Mouse (Mus musculus) thymus, adult 18-20 months (tissue): ENCODE measurements around the gene Kcnip4.
A peak's percentile ranks its signal among the peaks of the same experiment; 100 is the strongest.

Experiments
- DNase-seq, 2 experiments: peaks; one replicate each; pipeline ENCODE4 v3.0.0; 2022; ENCODE audit warnings: mixed read lengths in 2 of 2

The Kcnip4 gene

DNA sequence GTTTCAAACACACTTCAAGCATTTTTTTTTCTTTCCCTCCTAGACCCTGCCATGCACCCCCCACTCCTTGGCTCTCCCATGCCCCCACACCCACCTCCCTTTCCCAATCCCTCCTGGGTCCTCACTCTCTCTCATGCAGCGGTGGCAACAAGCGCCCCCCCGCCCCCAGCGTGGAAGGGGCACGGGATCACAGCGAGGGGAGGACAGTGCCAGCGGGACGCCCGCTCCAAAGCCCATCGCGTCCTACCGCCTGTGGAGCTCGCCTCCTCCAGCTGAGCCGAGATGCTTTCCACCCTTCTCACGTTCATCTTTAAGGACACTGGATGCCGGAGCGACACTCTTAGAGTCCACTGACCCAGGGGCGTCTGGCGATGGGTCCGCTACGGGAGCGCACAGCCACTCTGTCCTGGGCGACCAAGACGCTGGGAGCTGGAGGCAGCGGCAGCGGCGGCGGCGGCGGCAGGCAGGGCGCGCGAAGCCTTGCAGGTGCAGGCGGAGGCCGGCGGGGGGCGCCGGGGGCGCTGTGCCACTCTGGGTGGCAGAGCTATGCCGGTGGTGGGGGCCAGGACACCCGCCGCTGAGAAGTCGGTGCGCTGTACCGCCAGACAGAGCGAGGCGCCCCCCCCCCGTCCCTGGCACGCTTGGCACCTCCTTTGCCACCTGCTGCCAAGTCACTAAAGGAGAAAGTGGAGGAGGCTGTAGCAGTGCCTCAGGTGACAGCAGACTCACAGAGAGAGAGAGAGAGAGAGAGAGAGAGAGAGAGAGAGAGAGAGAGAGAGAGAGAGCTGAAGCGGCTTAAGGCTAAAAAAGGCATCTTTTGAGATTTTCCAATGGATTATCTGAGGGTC, at the start of gene Kcnip4:
Gene Kcnip4 (minus strand): TSS at position 514 of the 848 bp plus-strand sequence.
- peak in 1 of 2 experiments; percentile 2 for DNase-seq

DNA sequence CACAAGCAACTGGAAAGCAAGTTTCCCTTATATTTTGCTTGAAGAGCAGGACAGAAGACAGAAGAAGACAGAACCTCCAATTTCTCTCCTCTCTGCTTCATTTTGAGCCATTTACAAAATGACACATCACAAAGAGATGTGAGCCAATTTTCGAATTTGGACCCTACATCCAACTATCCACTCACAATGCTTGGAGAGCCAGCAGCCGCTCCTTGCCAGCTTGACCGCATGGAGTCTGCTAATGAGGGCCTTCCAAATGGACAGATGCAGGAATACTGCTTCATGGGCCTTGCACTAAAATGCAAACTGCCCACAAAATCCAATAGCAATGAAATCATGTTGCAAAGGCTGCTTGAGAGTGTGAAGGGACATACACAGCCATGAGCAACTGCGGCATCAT, 47.2 kb upstream of the Kcnip4 start:
- DNase-seq, result no peak

DNA sequence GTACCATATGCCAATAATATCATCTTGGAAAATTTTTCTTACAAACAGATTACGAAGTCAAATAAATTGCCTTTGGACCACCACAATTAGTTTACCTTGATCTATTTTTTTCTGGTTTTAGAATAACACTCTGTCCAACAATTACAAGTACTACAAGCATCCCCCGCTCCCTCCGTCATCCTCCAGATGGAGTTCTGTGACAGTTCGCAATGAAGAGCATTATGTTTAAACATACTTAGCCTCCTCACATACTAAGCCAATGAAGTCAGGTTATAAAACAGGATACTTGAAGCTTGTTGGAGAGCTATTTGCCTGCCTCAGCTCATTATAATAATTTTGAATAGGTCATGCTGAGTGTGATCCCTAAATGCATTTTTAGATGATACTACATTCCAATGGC, 39.0 kb upstream of the Kcnip4 start:
- no peak for DNase-seq

- DNase-seq, result no peak
Measured at GRCm38 (mm10) chr5:49557436-49557835, 32.7 kb upstream of the Kcnip4 start.

DNA sequence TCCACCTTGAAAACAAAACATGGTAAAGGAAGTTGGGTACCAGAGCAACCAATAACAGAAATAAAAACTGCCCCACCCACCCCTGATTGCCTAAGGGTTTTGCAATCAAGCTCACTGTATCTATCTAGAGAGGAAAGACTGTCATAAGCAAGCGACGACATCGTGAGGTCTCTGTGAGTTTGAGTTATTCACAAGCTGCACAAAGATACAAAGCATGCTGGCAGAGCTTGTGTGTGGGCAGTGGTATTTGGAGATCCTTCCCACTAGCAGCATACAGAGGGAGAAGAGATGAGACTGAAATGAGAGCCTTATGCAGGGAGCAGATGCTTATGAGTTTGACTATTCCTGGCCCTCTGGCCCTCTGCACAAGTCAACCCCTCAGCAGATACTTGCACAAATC, 23.2 kb upstream of the Kcnip4 start:
- no peak for DNase-seq

GRCm38 (mm10) chr5:49529362-49529761, 4.7 kb upstream of the Kcnip4 start:
- no peak for DNase-seq

DNA sequence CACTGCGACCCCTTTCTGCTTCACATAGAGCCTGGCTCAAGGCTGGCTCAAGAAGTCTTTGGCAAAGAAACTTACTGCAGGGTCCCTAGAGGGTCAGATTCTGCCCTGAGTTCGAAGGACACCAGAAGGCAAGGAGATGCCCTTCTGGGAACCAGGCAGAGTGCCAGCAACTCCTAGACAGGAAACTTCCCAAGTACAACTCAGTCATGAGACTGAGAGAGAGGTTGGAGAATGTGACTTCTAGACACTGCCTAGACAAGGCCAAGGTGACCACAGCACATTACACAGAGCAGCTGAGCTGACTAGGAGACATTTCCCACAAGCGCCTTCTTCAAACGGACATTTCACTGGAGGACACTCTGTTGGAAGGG, 520 bp upstream of the Kcnip4 start:
- DNase-seq, result no peak

- no peak for DNase-seq
Measured at GRCm38 (mm10) chr5:49523997-49524393, 712 bp downstream of the Kcnip4 start.

- DNase-seq, result no peak
Measured at GRCm38 (mm10) chr5:49522986-49523385, 1.7 kb downstream of the Kcnip4 start.

DNA sequence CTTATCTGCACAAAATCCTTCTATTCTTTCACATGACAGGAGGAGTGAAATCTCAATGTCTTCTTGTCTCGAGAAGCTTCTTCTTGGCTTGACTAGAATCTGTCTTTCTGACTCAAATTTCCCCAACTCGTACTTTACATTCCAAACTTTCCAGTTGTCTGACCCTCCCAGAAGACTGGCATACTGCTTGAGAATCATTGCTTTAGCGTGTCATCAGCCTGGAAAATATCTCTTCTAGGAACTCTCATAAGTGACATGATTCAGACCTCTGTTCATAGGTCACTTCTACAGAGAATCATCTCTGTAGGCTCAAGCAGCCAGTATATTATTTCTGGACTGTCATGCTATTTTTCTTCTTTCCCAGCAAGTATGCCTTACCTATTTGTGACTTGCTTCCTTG, 26.0 kb downstream of the Kcnip4 start:
- no peak for DNase-seq

DNA sequence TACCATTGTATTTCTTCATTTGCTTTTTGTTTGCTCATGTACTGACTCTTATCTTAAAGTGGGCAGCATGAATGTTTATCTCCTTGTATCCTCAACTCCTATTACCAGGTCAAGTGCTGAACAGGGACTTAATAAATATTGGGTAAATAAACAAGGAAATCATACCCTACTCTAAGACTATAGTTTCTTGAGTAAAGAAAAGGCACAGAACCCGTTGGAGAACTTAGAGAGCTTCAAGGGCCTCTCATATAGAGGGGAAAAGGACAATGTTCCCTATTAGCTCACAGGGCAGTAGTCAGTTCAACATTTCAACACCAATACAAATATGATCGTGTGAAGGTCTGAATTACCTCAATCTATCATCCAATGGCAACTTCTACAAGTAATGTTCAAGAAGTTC, 37.4 kb downstream of the Kcnip4 start:
- DNase-seq, result no peak

DNA sequence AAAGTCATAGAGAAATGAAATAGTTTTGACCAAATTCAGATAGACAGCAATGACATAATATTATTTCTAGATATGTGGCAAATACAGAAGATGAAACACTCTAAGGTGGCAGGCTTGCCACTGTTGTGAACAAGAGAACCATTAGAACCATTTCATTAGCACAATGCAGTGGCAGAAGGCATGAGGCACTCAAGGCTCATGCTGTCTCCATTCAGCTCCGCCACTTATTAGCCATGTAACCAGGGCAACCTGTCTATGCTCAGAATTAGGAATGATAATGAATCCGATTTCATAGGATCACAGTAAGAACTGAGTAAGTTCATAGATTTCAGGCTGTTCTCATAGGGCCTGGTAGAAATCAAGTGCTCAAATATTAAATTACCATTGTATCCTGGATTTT, 54.0 kb downstream of the Kcnip4 start:
- DNase-seq, result no peak

DNA sequence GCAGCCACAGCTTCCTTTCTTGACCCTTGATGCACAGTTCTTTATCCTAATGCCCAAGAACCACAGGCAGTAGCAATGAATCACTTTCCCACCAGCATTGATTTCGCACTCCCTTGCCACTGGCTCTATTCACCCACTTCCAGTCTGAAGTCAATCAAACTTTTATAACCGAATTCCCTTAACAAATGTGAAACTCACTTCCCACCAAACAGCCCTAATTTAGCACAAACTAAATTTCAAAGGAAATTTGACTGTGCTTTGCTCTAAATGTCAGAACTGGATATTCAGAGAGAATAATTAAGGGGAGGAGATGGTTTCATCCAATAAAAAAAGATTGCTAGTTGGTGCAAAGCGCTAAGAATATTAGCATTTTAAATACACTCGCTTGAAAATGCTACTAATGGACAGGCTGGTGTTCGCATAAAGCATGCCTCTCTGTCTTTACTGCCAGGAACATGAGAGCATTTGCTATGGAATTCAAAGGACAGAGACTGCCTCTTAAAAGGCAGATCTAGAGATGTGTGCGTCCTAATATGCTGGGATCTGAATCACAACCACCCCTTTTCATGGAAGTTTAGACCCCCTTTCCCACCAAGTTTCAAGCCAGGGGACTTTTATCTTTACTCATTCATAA, 63.9 kb downstream of the Kcnip4 start:
- no peak for DNase-seq

DNA sequence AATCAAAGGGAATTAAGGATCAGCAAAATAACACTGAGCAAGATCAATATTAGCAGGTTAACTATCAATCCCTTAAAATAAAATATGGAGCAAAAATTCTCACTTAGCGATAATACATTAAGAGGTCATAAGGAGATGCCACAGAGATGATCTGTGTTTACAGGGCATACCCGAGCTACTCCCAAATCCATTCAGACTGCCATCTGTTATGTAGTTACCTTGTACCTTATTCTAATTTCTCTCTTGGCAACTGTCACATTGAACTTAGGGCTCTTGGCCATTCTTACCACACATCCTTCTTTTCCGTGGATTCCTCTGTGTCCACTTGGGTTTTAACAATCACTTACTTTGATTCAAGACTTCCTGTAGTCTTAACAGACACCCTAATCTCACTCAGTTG, 71.6 kb downstream of the Kcnip4 start:
- no peak for DNase-seq

DNA sequence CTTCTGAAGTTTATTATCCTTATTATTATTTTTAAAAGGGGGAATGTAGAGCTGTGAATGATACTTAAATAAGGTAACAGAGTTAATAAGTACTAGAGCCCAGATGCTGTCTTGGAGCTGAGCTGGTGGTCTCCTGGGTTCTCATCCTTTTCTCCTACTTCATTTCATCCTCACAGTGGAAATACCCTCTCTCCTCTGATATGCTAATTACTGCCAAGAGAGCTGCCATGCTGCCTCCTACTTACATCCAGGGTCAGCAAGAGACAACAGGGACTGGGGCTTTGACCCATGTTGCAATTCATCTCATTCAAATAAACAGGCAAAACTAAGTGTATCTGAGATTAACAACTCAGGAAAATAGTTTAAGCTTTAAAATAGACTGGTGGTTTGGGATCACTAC, 73.4 kb downstream of the Kcnip4 start:
- no peak for DNase-seq

GRCm38 (mm10) chr5:49450876-49451275, 73.8 kb downstream of the Kcnip4 start:
- DNase-seq, result no peak

DNA sequence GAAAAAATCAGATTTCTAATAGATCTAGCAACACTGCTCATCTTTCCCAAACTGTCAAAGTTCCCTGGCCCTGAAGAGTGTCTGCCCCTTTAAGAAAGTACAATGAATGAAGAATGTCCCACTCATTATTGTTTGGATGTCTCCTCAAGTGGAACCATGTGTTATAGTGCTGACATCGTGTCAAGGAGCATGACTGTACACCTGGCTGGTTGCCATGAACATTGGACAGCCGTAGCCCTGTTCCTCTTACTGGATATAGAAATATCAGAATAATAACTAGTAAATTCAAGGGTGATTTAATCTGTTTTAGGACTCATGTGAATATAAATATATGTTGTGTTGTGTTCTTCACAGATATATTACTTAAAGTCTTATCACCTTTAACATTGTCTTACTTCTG, 87.5 kb downstream of the Kcnip4 start:
- DNase-seq, result no peak

GRCm38 (mm10) chr5:49427689-49428088, 97.0 kb downstream of the Kcnip4 start:
- no peak for DNase-seq

GRCm38 (mm10) chr5:49419707-49420106, 105.0 kb downstream of the Kcnip4 start:
- DNase-seq, result no peak

DNA sequence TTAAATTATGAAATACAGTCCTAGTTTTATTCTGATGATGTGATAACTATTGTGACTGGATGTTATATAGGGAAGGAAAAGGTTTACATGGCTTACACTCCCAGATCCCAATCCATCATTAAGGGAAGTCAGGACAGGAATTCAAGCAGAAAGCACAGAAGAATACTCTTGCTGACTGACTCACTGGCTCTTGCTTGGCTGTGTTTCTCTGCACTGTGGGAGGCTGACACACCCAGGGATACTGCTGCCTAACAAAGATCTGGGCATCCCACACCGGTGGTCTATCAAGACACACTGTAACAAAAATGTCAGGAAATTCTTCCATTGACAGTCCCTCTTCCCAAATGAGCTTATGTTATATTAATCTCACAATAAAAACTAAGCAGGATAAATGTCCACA, 116.4 kb downstream of the Kcnip4 start:
- no peak for DNase-seq

DNA sequence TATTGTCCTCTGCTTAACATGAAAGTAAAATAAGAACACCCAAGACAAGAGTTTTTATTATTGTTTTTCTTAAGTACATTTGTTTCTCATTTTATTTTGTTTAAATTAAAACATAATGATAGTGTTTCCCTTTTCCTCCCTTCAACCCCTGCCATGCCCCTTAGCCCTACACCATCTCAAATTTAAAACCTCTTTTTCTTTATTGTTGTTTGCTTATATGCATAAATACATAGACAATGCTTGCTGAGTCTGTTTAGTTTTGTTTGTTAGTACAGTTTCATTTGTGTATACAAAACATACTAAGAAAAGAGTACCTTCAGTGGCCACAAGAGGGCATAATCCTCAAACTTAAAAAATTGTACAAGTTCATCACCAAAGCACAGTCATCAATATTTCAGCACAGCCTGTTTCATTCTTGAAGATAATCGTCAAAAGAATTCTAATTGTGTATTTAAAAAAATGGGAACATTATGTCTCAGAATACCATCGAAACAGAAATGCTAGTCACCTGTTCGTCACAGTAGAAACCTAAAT, 154.1 kb downstream of the Kcnip4 start:
- DNase-seq, result no peak

DNA sequence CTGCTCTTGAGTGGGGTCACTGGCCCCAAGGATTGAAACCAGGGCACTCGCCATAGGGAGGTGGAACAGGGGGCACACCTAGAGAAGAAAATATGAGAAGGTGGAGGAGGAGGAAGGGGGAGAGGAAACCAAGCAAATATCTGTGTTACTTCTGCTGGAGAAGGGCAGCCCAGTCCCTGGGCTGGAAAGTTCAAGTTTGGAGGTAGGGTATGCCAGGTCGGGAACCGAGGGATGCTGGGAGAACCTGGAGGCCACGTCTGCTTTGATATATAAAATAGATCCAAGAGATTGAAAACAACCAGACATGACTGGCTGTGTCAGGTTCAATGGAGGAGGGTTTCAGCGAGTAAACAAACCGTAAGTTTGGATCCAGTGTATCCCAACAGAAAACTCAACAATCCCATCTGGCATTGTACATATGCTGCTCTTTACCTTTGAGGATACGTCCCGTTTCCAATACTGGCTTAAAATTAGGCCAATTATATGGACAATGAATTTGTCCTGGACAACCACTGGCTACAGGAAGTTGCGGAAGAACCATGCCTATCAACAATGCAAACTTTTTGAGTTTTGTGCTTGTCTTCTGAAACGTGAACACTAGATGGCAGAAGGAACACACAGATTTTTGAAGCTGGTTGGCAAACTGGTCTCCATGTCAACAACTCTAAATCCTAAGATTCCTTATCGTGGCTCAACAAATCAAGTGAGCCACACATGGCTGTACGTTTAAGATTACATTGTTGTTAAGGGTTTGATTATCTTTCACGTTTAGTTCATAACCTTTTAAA, 155.9 kb downstream of the Kcnip4 start:
- DNase-seq, result no peak

- no peak for DNase-seq
Measured at GRCm38 (mm10) chr5:49356381-49356780, 168.3 kb downstream of the Kcnip4 start.

GRCm38 (mm10) chr5:49352061-49352460, 172.6 kb downstream of the Kcnip4 start:
- no peak for DNase-seq
